Mouse (Mus musculus) erythroblast, adult 5-6 weeks (primary cell): Measurements from ENCODE around the gene Gcc2. TPM values are rescaled to one million over a fixed set of nuclear protein-coding genes. Genes with fewer than 3 reads are reported as not detected.

Source experiments
- total RNA-seq, 2 experiments: library from RNA; stranded (forward) in 1 of 2; stranded (reverse) in 1 of 2; fragments of 150-400 nt in 1 of 2; fragments of 200-764, 138-1000 nt in 1 of 2; gene quantifications; 2 replicates each; pipeline versions ENCODE4 v1.2.3 to v1.2.4; 2015 to 2017; ENCODE audit warnings: low replicate concordance in 2 of 2

Gene Gcc2
- total RNA-seq, 2 experiments from 2014 or later, result 6.0 to 8.5 TPM

Other genes with a start within 250 kb of the Gcc2 start
- gene AW822073, start 30.6 kb upstream of the Gcc2 start, total RNA-seq (2015; ENCODE audit: low replicate concordance), result not detected in 2 replicates
- not detected in 2 replicates for gene AW822073, start 30.6 kb upstream of the Gcc2 start, total RNA-seq (2017; ENCODE audit: low replicate concordance)
- gene Duxf3, start 22.8 kb upstream of the Gcc2 start, total RNA-seq (2015; ENCODE audit: low replicate concordance), result not detected in 2 replicates
- gene Duxf3, start 22.8 kb upstream of the Gcc2 start, total RNA-seq (2017; ENCODE audit: low replicate concordance), result not detected in 2 replicates
- gene Gm4981, start 18.8 kb upstream of the Gcc2 start, total RNA-seq (2015; ENCODE audit: low replicate concordance), result not detected in 2 replicates
- not detected in 2 replicates for gene Gm4981, start 18.8 kb upstream of the Gcc2 start, total RNA-seq (2017; ENCODE audit: low replicate concordance)
- gene Lims1, start 68.0 kb downstream of the Gcc2 start, total RNA-seq (2015; ENCODE audit: low replicate concordance), result 54.8 and 59.8 TPM in 2 replicates
- 29.2 and 32.8 TPM in 2 replicates for gene Lims1, start 68.0 kb downstream of the Gcc2 start, total RNA-seq (2017; ENCODE audit: low replicate concordance)
- gene Ranbp2, start 191.4 kb downstream of the Gcc2 start, total RNA-seq (2015; ENCODE audit: low replicate concordance), result 108 and 114 TPM in 2 replicates
- 164 and 178 TPM in 2 replicates for gene Ranbp2, start 191.4 kb downstream of the Gcc2 start, total RNA-seq (2017; ENCODE audit: low replicate concordance)
- 0.19 and 2.3 TPM in 2 replicates for gene Ccdc138, start 242.5 kb downstream of the Gcc2 start, total RNA-seq (2015; ENCODE audit: low replicate concordance)
- gene Ccdc138, start 242.5 kb downstream of the Gcc2 start, total RNA-seq (2017; ENCODE audit: low replicate concordance), result 3.7 and 4.7 TPM in 2 replicates